Mouse (Mus musculus) thymus, postnatal 36 days (tissue): ENCODE measurements around the gene Ripor1.

Experiments used
- DNase-seq, 2 experiments: peaks; one replicate each; pipeline ENCODE4 v3.0.0; 2022; ENCODE audit warnings: mixed read lengths in 2 of 2

Ripor1 gene

DNA sequence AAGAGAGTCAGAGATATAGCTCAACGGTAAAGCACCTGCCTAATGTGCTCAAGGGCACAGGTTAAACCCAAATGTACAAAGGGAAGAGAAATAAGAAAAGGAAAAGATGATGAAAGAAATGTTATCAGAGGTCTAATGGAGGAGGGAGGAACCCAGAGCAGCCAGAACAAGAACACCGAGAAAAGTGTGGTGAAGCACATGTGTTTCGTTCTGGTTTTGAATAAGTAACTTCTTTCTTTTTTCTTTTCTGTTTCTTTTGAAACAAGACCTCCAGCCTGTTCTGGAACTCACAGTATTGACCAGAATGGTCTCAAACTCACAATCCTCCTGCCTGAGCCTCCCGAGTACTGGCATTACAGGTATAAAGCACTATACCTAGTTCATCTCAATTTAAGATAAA is 24.3 kb downstream of the Ripor1 start:
- DNase-seq, result no peak

DNA sequence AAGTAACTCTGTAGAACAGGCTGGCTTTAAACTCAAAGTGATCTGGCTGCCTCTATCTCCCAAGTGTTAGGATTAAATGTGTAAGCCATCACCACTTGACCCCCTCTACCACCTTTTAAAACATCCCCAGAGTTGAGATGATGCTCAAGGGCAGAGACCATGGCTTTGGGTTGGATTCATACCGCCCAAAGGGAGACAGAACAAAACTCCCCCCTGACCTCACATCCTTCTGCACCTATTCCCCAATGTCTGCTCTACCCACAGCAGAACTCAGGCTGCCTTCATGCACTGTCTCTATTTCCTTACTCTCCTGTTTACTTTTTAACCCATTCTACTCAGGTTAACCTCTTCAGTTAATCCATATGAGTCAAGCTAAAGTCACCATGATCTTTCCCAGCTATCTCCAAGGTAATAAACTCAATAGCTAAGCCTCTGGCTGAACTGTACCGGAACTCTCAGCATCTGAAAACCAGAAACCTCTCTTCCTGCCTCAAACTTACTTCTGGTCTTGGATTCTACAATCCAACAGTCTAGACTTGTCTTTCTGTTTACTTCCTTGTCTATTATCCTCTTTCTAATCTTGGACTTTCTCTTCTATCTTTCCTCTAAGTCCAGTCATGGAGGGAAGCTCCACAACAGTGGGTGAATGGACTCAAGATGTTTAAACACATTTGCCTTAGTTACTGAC is 29.9 kb downstream of the Ripor1 start:
- DNase-seq, result no peak

DNA sequence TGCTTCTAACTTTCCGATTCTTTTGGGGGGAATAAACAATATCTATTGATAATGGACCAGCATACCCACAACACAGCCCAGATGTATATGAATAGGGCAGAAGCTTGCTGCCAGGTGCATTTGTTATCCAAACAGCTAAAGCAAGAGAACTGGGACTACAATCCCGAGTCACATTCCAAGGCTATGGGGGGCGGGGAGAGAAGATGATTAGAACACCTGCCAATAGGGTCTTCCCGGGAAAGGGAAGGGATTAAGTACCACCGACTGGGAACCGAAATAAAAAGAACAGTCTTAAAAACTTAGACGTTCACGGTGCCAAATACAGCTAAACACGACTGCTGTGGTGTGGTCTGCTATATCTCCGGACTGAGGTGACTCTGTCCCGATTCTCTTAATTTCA is 30.4 kb downstream of the Ripor1 start:
- DNase-seq, result peak in 1 of 2 experiments; percentile 43

DNA sequence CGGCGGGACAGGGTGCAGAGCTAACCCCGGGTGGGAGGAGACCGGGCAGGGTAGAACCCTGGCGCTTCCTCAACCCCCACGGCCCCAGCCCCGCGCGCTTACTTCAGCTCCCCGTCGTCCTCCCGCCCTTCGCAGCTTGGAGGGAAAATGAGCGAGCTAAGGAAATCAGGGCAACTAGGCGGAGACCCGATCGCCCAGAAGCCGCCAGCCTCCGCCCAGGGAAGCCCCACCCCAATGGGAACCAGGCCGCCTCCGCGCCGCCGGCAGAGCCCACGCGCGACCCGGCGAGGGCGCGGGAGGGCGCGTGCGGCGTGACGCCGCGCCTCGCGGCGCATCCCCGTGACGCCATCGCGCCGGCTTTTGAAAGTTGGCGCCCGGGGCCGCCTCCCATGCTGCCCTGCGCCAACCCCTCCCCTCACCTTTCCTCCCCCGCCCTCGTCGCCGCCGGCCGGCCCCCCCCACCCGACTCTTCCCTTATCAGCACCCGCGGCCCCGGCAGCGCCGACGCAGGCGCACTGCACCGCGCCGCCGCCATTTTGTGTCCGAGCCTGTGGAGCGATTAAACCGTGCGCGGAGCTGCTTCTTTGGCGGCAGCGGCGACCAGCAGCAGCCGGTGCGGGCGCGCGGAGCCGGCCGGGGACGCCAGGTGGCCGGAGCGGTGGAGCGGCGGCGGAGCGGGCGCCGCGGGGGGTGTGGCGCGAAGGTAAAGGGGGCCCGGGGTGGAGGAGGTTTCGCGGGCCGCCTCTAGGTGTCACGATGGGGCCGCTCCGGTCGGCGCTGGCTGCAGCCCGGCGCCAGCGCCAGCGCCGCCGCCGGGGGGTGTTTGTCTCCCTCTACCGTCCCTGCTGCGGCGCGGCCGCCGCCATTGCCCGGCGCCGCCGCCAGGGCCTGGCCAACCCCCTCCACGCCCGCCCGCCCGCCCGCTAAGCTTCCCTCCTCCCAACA is 31.2 kb downstream of the Ripor1 start, which contains the start of gene Ctcf:
Gene Ctcf (plus strand): TSS at position 551 of the 945 bp plus-strand sequence.
- peak; percentile 93 to 97 for DNase-seq

DNA sequence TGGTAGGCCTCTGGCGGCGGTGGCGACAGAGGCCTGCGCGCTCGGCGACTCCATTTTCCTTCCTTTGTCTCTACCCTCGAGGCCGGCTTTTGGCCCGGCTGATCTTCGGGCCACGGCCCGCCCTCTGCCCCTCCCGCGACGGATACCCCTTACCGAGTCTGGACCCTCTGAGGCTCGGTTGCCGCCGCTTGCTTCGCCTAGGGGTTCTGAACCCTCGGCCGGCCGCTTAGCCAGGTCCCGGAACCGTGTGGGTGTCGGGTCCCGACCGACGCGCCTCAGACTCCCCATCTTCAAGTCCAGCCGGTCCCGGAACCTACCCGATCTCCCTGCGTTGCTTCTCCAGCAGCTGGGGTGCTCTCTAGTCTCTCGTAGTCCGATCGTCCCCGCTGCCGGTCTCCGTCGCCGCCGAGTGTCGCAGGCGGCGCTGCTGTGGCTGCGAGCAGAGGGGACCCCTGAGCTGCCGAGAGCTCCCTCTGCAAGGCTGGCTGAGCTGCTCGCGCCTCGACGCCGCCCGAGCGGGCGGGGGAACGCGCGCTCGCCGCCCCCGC is 32.0 kb downstream of the Ripor1 start, which contains the start of gene Agrp:
Gene Agrp (minus strand): TSS at position 431 of the 548 bp plus-strand sequence.
- DNase-seq, result peak in 1 of 2 experiments; percentile 82

DNA sequence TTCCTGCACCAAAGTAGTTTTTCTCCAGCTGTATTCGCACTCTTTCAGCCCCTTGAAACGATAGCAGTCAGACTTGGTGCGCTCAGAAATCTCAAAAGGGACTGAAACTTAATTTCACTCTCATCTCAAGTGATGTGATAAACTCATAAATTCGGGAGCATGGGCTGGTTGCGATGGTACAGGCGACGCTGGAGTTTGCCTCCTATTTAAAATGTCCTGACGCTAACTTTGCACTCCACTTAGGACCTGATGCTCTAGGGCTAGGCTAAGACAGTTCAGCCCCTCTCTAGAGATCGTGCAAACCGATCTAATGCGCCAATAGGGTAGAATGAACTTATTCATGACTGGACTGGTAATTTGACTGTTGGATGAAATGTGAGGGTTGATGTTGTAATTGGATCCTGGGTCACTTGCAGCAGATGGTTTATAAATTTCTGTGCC is 32.6 kb downstream of the Ripor1 start:
- DNase-seq, result peak in 1 of 2 experiments; percentile 44

DNA sequence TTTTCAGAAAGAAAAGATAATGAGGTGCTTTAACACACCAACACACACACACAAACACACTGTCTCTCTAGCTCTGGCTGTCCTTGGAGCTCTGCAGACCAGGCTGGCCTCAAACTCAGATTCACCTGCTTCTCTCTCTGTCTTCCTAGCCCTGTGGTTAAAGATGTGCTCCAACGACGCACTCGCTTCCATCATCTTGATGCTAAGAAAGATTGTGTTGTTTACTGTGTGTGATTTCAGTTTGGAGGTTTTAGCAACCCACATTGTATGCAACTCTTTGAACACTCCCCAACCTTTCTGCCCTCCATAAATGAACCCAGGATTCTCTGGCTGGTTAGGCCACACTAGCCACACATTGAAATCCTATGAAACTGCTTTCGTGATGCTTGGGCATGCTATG is 33.5 kb downstream of the Ripor1 start:
- peak; percentile 44 to 49 for DNase-seq

DNA sequence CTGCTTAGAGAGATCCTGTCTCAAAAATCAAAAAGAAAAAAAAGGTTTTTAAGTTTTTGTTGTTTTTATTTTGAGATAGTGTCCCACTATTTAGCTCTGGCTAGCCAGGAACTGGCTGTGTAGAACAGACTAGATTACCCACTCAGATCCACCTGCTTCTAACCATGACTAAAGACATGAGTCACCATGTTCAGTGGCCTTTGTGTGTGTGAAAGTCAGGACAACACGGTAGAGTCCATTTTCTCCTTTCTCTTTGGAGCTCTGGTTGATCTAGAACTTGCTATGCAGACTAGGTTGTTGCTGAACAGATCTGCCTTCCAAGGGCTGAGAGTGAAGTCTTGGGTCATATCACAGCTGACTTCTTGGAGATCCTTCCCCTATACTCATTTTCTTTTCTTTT is 34.8 kb downstream of the Ripor1 start:
- no peak for DNase-seq

DNA sequence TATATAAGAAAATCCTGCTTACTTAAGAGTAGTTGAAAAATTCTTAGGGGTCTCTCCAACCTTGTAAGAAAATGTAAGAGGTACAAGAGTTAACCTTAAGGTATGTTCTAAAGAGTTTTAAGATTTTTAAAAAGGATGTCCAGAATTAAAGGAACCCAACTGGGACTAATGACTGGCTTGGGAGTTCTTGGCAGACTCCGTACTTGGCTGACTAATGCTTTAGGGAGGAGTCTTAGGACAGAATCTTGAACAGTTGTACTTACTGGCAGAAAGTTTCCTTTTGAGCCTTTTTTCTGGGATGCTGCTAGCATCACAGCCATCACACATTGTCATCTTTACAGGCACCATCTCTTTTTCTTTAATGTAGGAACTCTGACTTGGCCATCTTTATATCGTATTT is 35.5 kb downstream of the Ripor1 start:
- DNase-seq, result no peak

DNA sequence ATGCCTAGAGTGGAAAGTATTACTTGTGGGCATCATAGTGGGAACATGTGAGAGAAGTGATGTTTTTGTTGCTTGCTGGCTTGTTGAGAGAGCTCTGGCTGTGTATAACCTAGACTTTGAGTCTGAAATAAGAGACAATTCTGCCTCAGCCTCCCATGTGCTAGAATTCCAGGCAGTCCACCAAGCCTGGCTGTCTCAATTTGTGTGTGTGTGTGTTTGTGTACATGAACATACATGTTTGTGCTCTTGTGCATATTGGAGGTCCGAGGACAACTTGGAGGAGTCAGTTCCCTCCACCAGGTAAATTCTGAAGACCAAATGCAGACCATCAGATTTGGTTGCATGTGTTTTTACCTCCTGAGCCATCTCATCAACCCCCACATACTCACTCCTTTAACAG is 40.1 kb downstream of the Ripor1 start:
- DNase-seq, result no peak

DNA sequence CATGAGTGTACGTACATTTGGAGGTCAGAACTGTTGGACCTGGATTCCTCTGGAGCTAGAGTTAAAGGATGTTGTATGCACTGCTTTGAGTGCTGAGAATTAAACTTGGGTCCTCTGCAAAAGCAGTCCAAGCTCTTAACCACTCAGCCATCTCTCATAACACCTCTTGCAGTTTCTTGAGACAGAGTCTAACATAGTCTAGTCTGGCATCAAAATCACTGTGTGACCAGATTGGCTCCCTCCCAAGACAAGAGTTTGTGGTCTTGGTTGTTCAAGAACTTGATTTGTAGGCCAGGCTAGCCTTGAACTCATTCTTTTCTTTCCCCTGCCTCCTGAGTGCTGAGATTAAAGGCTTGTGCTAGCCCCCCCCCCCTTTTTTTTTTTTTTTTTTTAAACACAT is 43.9 kb downstream of the Ripor1 start:
- no peak for DNase-seq

DNA sequence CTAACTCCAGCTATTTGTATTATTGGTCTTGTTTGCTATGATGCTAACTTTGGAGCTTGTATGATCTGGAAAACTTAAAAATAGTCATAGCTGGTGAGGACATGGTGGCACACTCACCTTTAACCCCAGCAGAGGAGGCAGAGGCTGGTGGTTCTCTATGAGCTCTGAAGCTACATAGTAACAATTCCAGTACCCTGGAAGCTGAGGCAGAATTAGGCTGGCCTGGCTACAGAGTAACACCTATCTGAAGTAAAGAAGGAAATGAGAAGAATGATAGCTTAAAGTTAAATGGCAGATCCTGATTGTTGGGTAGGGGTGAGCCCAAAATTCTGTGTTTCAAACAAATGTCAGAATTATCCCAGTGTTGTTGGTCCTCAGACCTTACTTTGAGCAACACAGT is 52.6 kb downstream of the Ripor1 start:
- DNase-seq, result no peak

DNA sequence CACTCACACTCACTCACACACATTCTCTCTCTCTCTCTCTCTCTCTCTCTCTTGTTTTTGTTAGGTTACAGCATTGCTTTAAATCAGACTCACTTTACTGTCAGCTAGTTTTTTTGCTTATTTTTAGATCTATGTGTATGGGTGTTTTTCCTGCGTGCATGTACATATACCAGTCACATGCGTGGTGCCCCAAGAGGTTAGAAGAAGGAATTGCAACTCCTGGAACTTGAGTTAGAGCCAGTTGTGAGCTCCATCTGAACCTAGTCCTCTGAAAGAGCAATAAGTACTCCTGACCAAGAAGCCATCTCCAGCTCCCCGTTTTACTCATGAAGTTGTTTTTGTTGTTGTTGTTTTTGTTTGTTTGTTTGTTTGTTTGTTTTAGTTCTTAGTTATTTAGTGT is 56.1 kb downstream of the Ripor1 start:
- DNase-seq, result no peak
